Mouse (Mus musculus) intestine, postnatal 0 days (tissue): ENCODE data around the gene Fhod1. TPM values are rescaled to one million over a fixed set of nuclear protein-coding genes. Genes with fewer than 3 reads are reported as not detected.
A peak's percentile ranks its signal among the peaks of the same experiment; 100 is the strongest.

Experiments used
- ATAC-seq: fragments of 200-750 bp; cut with Nextera tagmentation; 2 replicates; pipeline ENCODE4 v1.8.0; 2017; ENCODE audit warnings: mild to moderate bottlenecking, moderate TSS enrichment, moderate library complexity
- H3K27ac ChIP-seq: fragments of 300-500 bp; sonication (generic); 2 replicates; pipeline ENCODE4 v1.5.1; 2014; ENCODE audit warnings: mild to moderate bottlenecking, low read depth, low read length, moderate library complexity
- H3K27me3 ChIP-seq: fragments of 300-500 bp; sonication (generic); replicated peaks from 2 replicates; pipeline ENCODE4 v1.6.1; 2014; ENCODE audit warnings: low read length, mixed read lengths; ENCODE audit not compliant: control insufficient read depth, insufficient read depth
- H3K36me3 ChIP-seq: fragments of 300-500 bp; sonication (generic); 2 replicates; pipeline ENCODE4 v1.6.1; 2014; ENCODE audit warnings: mild to moderate bottlenecking, moderate library complexity; ENCODE audit not compliant: control insufficient read depth, insufficient read depth
- H3K4me1 ChIP-seq: fragments of 300-500 bp; sonication (generic); replicated peaks from 2 replicates; pipeline ENCODE4 v1.6.1; 2014; ENCODE audit warnings: antibody characterized with exemption, low read length, mixed read lengths; ENCODE audit not compliant: control insufficient read depth, insufficient read depth
- H3K4me2 ChIP-seq: fragments of 300-500 bp; sonication (generic); replicated peaks from 2 replicates; pipeline ENCODE4 v1.6.1; 2014; ENCODE audit warnings: low read depth, mild to moderate bottlenecking, moderate library complexity
- H3K4me3 ChIP-seq: fragments of 300-500 bp; sonication (generic); 2 replicates; pipeline ENCODE4 v1.5.1; 2014; ENCODE audit warnings: low read depth, low read length
- H3K9ac ChIP-seq: fragments of 300-500 bp; sonication (generic); 2 replicates; pipeline ENCODE4 v1.6.1; 2014; ENCODE audit warnings: mild to moderate bottlenecking, low read depth, low read length
- H3K9me3 ChIP-seq: fragments of 300-500 bp; sonication (generic); 2 replicates; pipeline ENCODE4 v1.6.1; 2016; ENCODE audit warnings: mixed run types; ENCODE audit not compliant: control insufficient read depth
- CTCF ChIP-seq: sonication (generic); IDR thresholded peaks from 2 replicates; pipeline ENCODE4 v1.5.1; 2016; ENCODE audit warnings: low read depth, mild to moderate bottlenecking, control low read depth, antibody characterized with exemption, moderate library complexity
- WGBS: fragments of 180-500 bp; shearing (Covaris S2); extraction: QIAGEN DNeasy Blood & Tissue Kit; methylation state at CpG from one replicate; pipeline ENCODE4 v1.1.7; 2014; 5-methylcytosine and 5-hydroxymethylcytosine counted together
- polyA plus RNA-seq: library from polyadenylated mRNA; unstranded; fragments of >200 nt; fragmentation: Nextera tagmentation; extraction: Ambion mirVana; gene quantifications from 2 replicates; pipeline ENCODE4 v1.2.1, GENCODE M21; 2015

The Fhod1 gene
- polyA plus RNA-seq, 1 experiment from 2014 or later = 1.3 TPM

GRCm38 (mm10) chr8:105326968-105327367, 20.8 kb downstream of the Fhod1 start:
- peak overlapping the region; percentile 87 for H3K4me3 ChIP-seq
- peaks cover 9% of the 10 kb centered on the region; the same call in 1 of the 2 replicates for H3K4me1 ChIP-seq
- peak overlapping the region; percentile 69 for H3K9ac ChIP-seq
- 24% methylated on average over 6 of the region's 6 CpGs for WGBS
- peak overlapping the region; percentile 82 for H3K4me2 ChIP-seq
- H3K27me3 ChIP-seq = no peaks in the 10 kb centered on the region
- no peaks in the 10 kb centered on the region for H3K9me3 ChIP-seq
- H3K27ac ChIP-seq = peak overlapping the region; percentile 77
- peaks cover 50% of the 10 kb centered on the region for H3K36me3 ChIP-seq
- TF ChIP-seq CTCF = no peak
- no peak for ATAC-seq

DNA sequence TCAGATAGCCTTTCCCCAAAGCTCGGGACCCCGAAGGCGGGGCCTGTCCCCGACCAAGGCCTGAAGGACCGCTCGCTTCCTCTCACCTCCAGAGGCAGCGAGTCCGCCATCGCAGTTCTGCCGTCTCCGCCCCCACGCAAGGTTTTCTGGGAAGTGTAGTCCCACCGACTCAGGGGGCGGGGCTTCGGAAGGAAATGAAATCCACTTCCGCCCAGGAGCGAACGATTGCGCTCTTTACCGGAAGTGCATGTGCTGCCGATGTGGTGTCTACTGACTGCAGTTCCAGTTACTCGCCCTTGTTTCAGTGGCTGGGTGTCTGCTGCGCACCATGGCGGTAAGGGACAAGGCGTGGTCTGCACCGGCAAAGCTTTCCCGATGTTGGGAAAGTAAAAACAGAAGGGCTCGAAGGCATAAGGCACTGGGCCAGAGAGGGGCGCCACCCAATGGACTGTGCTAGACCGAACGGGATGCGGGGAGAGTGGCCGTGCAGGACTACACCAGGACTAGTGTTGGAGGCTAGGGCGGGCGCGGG, 21.5 kb downstream of the Fhod1 start, which contains the start of the genes Lrrc29 and Tmem208:
Lrrc29 (minus strand) TSS at position 138 of the 532 bp plus-strand sequence.
Tmem208 (plus strand) TSS at position 214 of the 532 bp plus-strand sequence.
- under 1% methylated on average over 36 of the region's 36 CpGs for WGBS
- Histone ChIP-seq H3K27ac (peak within 1 kb of the TSS; percentile 77), H3K4me3 (peak within 1 kb of the TSS; percentile 87), H3K4me1 (0 out of 2 replicates have a peak, but pooled peaks cover 5% of the 10 kb centered on the region), H3K36me3 (peaks cover 43% of the 10 kb centered on the region), H3K9ac (peak within 1 kb of the TSS; percentile 69), H3K27me3 (no peaks in the 10 kb centered on the region), H3K9me3 (no peaks in the 10 kb centered on the region), H3K4me2 (peak within 1 kb of the TSS; percentile 82)
- TF ChIP-seq CTCF = peak; percentile 79
- ATAC-seq = peak; percentile 85

DNA sequence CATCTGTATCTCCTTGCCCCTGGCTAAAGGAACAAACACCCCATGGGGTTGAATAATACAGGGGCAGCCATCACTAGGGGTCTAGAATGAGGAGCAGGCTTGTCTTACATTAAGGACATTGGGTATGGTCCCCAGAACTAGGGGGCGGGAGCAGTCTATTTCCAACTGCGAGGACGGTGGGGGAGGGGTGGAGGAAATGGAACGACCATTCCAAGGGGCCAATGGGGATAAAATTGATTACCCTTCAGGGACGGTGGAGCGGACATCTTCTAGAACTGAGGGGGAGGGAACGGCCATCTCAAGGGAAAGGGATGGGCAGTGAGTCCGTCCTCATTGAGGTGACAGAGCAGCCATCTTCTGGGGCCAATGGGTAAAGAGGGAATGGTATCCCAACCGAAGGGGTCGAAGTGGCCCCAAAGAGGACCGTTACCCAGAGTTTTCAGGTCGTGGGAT, 22.1 kb downstream of the Fhod1 start:
- Histone ChIP-seq H3K4me3 (peak overlapping the region; percentile 87), H3K9me3 (no peaks in the 10 kb centered on the region), H3K4me2 (peak overlapping the region; percentile 82), H3K27me3 (no peaks in the 10 kb centered on the region), H3K4me1 (0 out of 2 replicates have a peak, but pooled peaks cover 5% of the 10 kb centered on the region), H3K9ac (peak overlapping the region; percentile 69), H3K27ac (no peak overlapping the region), H3K36me3 (peaks cover 37% of the 10 kb centered on the region)
- TF ChIP-seq CTCF = no peak
- WGBS = 0% methylated on average over 12 of the region's 12 CpGs
- ATAC-seq = peak; percentile 9; the same call in 1 of the 2 replicates

DNA sequence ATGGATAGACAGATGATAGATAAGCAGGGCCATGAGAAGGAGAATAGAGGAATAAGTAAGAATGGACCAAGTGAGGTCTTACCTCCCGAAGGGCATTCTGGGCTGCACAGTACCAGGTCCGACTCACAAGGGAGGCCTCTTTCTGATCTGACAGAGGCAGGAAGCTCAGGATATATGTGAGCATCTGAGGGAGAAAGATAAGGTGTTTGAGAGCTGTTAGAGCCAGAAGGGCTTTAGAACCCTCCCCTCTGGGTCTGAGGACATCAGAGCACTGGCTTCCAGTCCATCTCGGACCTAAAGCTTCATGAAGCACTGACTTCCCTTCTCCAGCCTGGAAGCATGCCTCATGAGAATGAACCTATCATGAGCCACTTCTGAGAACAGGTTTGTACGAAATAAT, 24.6 kb downstream of the Fhod1 start:
- TF ChIP-seq CTCF = no peak
- Histone ChIP-seq H3K9me3 (no peaks in the 10 kb centered on the region), H3K4me2 (no peak overlapping the region), H3K27ac (no peak overlapping the region), H3K9ac (no peak overlapping the region), H3K36me3 (peaks cover 21% of the 10 kb centered on the region), H3K4me1 (0 out of 2 replicates have a peak, but pooled peaks cover 5% of the 10 kb centered on the region), H3K4me3 (no peak overlapping the region), H3K27me3 (no peaks in the 10 kb centered on the region)
- ATAC-seq = no peak
- WGBS = 89% methylated on average over 4 of the region's 4 CpGs

DNA sequence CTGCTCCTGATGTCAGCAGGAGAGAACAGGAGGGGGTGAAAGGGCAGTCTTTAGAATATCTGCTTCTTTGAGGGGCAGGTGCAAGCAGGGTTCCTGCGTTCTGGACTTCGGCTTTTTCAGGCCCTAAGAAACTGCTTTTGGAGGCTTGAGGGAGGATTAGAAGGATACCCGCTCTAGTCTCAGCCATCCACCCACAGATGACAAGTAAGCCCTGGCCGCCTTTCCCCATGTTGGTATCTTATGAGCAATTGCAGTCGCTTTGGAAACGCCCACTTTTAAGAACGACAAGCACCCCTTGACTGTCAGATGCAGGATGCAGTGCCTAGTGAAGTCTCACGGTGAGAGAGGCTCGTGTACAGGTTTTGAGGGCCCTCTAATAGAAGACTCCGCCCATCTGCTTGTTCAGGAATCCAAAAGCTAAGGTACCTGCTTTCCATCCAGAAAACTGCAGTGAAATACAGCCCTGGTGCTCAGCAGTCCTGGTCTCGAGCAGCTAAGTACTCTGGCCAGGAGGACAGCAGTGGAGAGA, 29.0 kb downstream of the Fhod1 start:
- no peak overlapping the region for H3K9ac ChIP-seq
- no peaks in the 10 kb centered on the region for H3K9me3 ChIP-seq
- no peak overlapping the region for H3K27ac ChIP-seq
- no peaks in the 10 kb centered on the region for H3K4me1 ChIP-seq
- H3K27me3 ChIP-seq = no peaks in the 10 kb centered on the region
- H3K4me3 ChIP-seq = no peak overlapping the region
- no peak overlapping the region for H3K4me2 ChIP-seq
- peaks cover 53% of the 10 kb centered on the region for H3K36me3 ChIP-seq
- 83% methylated on average over 11 of the region's 11 CpGs for WGBS
- no peak for ATAC-seq
- TF ChIP-seq CTCF = no peak

DNA sequence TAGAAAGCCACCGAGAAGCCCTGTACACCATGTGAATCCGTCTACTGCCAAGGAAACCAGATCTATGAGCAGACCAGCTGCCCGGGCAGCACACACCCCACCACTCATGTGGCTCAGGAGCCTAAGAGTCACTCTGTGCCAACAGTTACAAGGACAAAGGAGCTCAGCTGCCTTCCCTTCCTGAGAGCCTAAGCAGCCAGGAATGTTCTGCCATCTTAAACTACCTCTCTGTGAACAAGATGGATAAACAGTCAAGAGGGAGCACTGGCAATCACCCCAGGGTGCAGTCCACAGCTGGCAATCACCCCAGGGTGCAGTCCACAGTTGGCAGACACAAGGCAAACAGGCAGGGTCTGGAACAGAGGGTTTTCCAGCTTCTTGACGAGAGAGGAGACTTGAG, 29.8 kb downstream of the Fhod1 start:
- Histone ChIP-seq H3K27me3 (no peaks in the 10 kb centered on the region), H3K27ac (no peak overlapping the region), H3K4me1 (no peaks in the 10 kb centered on the region), H3K9me3 (no peaks in the 10 kb centered on the region), H3K36me3 (peaks cover 59% of the 10 kb centered on the region), H3K4me3 (no peak overlapping the region), H3K4me2 (no peak overlapping the region), H3K9ac (no peak overlapping the region)
- TF ChIP-seq CTCF = no peak
- no peak for ATAC-seq
- WGBS = 92% methylated on average over 4 of the region's 4 CpGs
